Comparison of ENCODE assay signal across 18 mouse cellular contexts in the genomic region with DNA sequence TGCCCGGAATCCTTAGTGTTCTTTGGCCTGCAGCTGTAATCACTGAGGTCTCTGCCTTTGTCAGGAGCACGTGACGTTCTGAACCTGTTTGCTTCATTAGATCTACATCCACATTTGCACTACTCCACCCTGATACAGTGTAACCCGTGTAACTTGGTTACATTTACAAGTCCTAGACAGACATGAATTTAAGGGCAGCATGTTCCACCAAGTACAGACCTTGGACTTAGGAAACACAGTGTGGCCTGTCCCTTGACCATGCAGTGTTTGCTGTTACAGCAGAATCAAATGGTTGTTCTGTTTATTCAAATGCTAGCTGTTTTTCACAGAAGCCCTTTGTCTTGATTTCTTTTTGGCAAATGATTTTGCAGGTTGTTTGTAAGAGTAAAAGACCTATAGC.
"Had no signal": no experiment of that assay in that cellular context is flagged by ENCODE, and none has a peak within 500 bp of the region (broad histone marks: within the 10 kb centered on the region; RNA-seq: fewer than 3 reads in every experiment).

No protein-coding gene starts in this region.

- H3K9me3 ChIP-seq: limb, embryonic 10.5 days; limb, embryonic 13.5 days; midbrain, embryonic 12.5 days; midbrain, embryonic 15.5 days; neural tube, embryonic 12.5 days; neural tube, embryonic 15.5 days had no signal

- H3K4me2 ChIP-seq: limb, embryonic 13.5 days; lung, embryonic 14.5 days; midbrain, embryonic 12.5 days; midbrain, embryonic 15.5 days; neural tube, embryonic 12.5 days; neural tube, embryonic 15.5 days had no signal

- H3K9ac ChIP-seq: limb, embryonic 13.5 days; liver, embryonic 14.5 days; lung, embryonic 14.5 days; midbrain, embryonic 12.5 days; midbrain, embryonic 15.5 days; neural tube, embryonic 12.5 days; neural tube, embryonic 15.5 days had no signal

- H3K27ac ChIP-seq: limb, embryonic 10.5 days; limb, embryonic 13.5 days; liver, embryonic 14.5 days; macrophage; midbrain, embryonic 12.5 days; midbrain, embryonic 15.5 days; neural tube, embryonic 12.5 days; neural tube, embryonic 15.5 days had no signal

- DNase-seq: kidney, adult 8-10 months; kidney, postnatal 10 days; layer of hippocampus, adult 9-11 months; lung, embryonic 14.5 days; right cerebral cortex, postnatal 14 days; thymus, adult 18-20 months; thymus, postnatal 36 days had no signal

- ATAC-seq: hindbrain, embryonic 16.5 days; intestine, embryonic 16.5 days; lung, postnatal 0 days; midbrain, embryonic 15.5 days had no signal

- H3K4me1 ChIP-seq: limb, embryonic 10.5 days; limb, embryonic 13.5 days; midbrain, embryonic 12.5 days; midbrain, embryonic 15.5 days; neural tube, embryonic 12.5 days; neural tube, embryonic 15.5 days had no signal

- H3K27me3 ChIP-seq: limb, embryonic 13.5 days; midbrain, embryonic 12.5 days; midbrain, embryonic 15.5 days; neural tube, embryonic 12.5 days; neural tube, embryonic 15.5 days had no signal

- H3K4me3 ChIP-seq: limb, embryonic 10.5 days; limb, embryonic 13.5 days; midbrain, embryonic 12.5 days; midbrain, embryonic 15.5 days; neural tube, embryonic 12.5 days; neural tube, embryonic 15.5 days had no signal
